Mouse (Mus musculus) layer of hippocampus, postnatal 14 days (tissue): ENCODE data around the gene Cln3. TPM values are rescaled to one million over a fixed set of nuclear protein-coding genes. Genes with fewer than 3 reads are reported as not detected.

Experiments used
- DNase-seq, 2 experiments: peaks; one replicate each; pipeline ENCODE4 v3.0.0; 2021 to 2022; ENCODE audit warnings: low spot score in 2 of 2, mixed read lengths in 1 of 2
- microRNA-seq, 2 experiments: library from miRNA; unstranded; fragments of <30 nt; microRNA quantifications; one replicate each; pipeline ENCODE4 v1.2.0; 2021
- total RNA-seq, 2 experiments: library from RNA; stranded (reverse); gene quantifications; 2 replicates each; pipeline ENCODE4 v1.2.3; 2021

Gene Cln3
- total RNA-seq, 2 experiments from 2014 or later, result 24.3 to 28.3 TPM

DNA sequence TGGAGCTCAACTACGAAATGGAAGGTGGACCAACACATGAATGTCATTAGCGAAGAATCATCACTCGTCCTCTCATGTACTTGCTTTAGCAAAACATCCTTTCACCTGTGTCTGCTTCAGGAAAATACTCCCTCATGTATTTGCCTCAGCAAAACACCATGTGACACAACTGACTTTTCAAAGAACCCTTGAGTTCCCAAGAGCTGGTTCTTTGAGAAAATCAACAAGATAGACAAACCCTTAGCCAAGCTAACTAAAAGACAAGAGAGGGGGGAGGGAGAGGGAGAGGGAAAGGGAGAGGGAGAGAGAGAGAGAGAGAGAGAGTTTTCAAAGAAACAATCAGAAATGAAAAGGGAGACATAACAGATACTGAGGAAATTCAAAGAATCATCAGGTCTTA, 62.3 kb downstream of the Cln3 start:
- DNase-seq, result no peak

Small RNA genes lying within 50 kb of the gene (microRNA-seq; reads per million reads assigned to microRNA genes)
- gene Mir7059, result 9.6 to 18.8 reads per million in 2 experiments

Other genes with a start within 250 kb of the Cln3 start
- 1 to 10 TPM in 1 of 2 experiments, under 1 TPM in 1; 0.81 to 1.1 TPM for gene Lat, start 216.2 kb downstream of the Cln3 start, total RNA-seq
- gene Spns1, start 208.4 kb downstream of the Cln3 start, total RNA-seq, result 10 to 100 TPM; 79.5 to 82.3 TPM
- gene Nfatc2ip, start 189.1 kb downstream of the Cln3 start, total RNA-seq, result 1 to 10 TPM; 8.0 to 8.1 TPM
- not detected for gene Cd19, start 170.9 kb downstream of the Cln3 start, total RNA-seq
- gene Rabep2, start 157.1 kb downstream of the Cln3 start, total RNA-seq, result 10 to 100 TPM in 1 of 2 experiments, 1 to 10 TPM in 1; 8.9 to 11.5 TPM
- gene Atp2a1, start 122.7 kb downstream of the Cln3 start, total RNA-seq, result 1 to 10 TPM in 1 of 2 experiments, under 1 TPM in 1; 0.85 to 2.2 TPM
- 10 to 100 TPM; 65.7 to 68.1 TPM for gene Sh2b1, start 110.4 kb downstream of the Cln3 start, total RNA-seq
- gene Tufm, start 98.5 kb downstream of the Cln3 start, total RNA-seq, result 10 to 100 TPM; 79.7 to 88.9 TPM
- 100 to 1,000 TPM; 122 to 124 TPM for gene Atxn2l, start 82.4 kb downstream of the Cln3 start, total RNA-seq
- gene Eif3c, start 19.4 kb downstream of the Cln3 start, total RNA-seq, result 100 to 1,000 TPM; 182 to 189 TPM
- 1 to 10 TPM in 1 of 2 experiments, under 1 TPM in 1; 0.39 to 1.1 TPM for gene Apobr, start 875 bp downstream of the Cln3 start, total RNA-seq
- not detected for gene Il27, start 9.1 kb upstream of the Cln3 start, total RNA-seq
- gene Nupr1, start 45.0 kb upstream of the Cln3 start, total RNA-seq, result 1 to 10 TPM; 4.2 to 4.4 TPM
- 10 to 100 TPM; 31.2 to 32.9 TPM for gene Sgf29, start 63.5 kb upstream of the Cln3 start, total RNA-seq
- 10 to 100 TPM; 10.7 to 16.5 TPM for gene Sult1a1, start 90.6 kb upstream of the Cln3 start, total RNA-seq
- gene Bola2, start 109.6 kb upstream of the Cln3 start, total RNA-seq, result 100 to 1,000 TPM; 119 to 129 TPM
- gene Slx1b, start 110.0 kb upstream of the Cln3 start, total RNA-seq, result 10 to 100 TPM; 16.2 to 19.8 TPM
- gene Coro1a, start 122.0 kb upstream of the Cln3 start, total RNA-seq, result 100 to 1,000 TPM; 131 to 141 TPM
- gene Mapk3, start 173.8 kb upstream of the Cln3 start, total RNA-seq, result 100 to 1,000 TPM; 137 to 142 TPM
- gene Gdpd3, start 180.5 kb upstream of the Cln3 start, total RNA-seq, result 1 to 10 TPM; 2.2 to 2.5 TPM
- gene Ypel3, start 191.1 kb upstream of the Cln3 start, total RNA-seq, result 100 to 1,000 TPM; 195 to 196 TPM
- gene Tbx6, start 195.7 kb upstream of the Cln3 start, total RNA-seq, result under 1 TPM; 0.53 to 0.57 TPM
- gene Ppp4c, start 206.7 kb upstream of the Cln3 start, total RNA-seq, result 10 to 100 TPM; 49.0 to 51.8 TPM
- gene Fam57b, start 211.9 kb upstream of the Cln3 start, total RNA-seq, result 100 to 1,000 TPM; 109 to 112 TPM
- gene 4930451I11Rik, start 245.8 kb upstream of the Cln3 start, total RNA-seq, result not detected